Mouse (Mus musculus) urinary bladder, adult 2 months (tissue): ENCODE measurements around the gene Apbb2. TPM values are rescaled to one million over a fixed set of nuclear protein-coding genes. Genes with fewer than 3 reads are reported as not detected.

Source experiments
- DNase-seq: peaks from one replicate; pipeline ENCODE4 v3.0.0; 2022; ENCODE audit warnings: low spot score
- polyA plus RNA-seq: library from polyadenylated mRNA; depleted of rRNA; stranded (reverse); fragments of >200 nt; gene quantifications from 2 replicates; pipeline ENCODE4 v1.2.3, GENCODE M21; 2012

Apbb2 gene
- polyA plus RNA-seq, 1 experiment: 12.3 TPM

GRCm38 (mm10) chr5:66384806-66385446 is 233.7 kb downstream of the Apbb2 start:
- DNase-seq: no peak

- no peak for DNase-seq
Observed at GRCm38 (mm10) chr5:66384114-66384513, 234.5 kb downstream of the Apbb2 start.

GRCm38 (mm10) chr5:66382111-66382510 is 236.5 kb downstream of the Apbb2 start:
- no peak for DNase-seq

GRCm38 (mm10) chr5:66378968-66379367 is 239.6 kb downstream of the Apbb2 start:
- DNase-seq: no peak

- DNase-seq: no peak
Observed at GRCm38 (mm10) chr5:66376589-66377270, 241.9 kb downstream of the Apbb2 start.

- DNase-seq: no peak
Observed at GRCm38 (mm10) chr5:66374413-66374812, 244.2 kb downstream of the Apbb2 start.

- no peak for DNase-seq
Observed at GRCm38 (mm10) chr5:66373515-66374164, 244.9 kb downstream of the Apbb2 start.

- no peak for DNase-seq
Observed at GRCm38 (mm10) chr5:66371131-66371530, 247.5 kb downstream of the Apbb2 start.

GRCm38 (mm10) chr5:66368966-66369365 is 249.6 kb downstream of the Apbb2 start:
- no peak for DNase-seq

- DNase-seq: no peak
Observed at GRCm38 (mm10) chr5:66367641-66368040, 250.9 kb downstream of the Apbb2 start.

- DNase-seq: no peak
Observed at GRCm38 (mm10) chr5:66363274-66364261, 255.0 kb downstream of the Apbb2 start.

- DNase-seq: no peak
Observed at GRCm38 (mm10) chr5:66360739-66361138, 257.8 kb downstream of the Apbb2 start.

GRCm38 (mm10) chr5:66359742-66360423 is 258.7 kb downstream of the Apbb2 start:
- no peak for DNase-seq

- DNase-seq: no peak
Observed at GRCm38 (mm10) chr5:66355147-66355546, 263.4 kb downstream of the Apbb2 start.

- no peak for DNase-seq
Observed at GRCm38 (mm10) chr5:66353876-66354275, 264.7 kb downstream of the Apbb2 start.

GRCm38 (mm10) chr5:66351836-66352390 is 266.7 kb downstream of the Apbb2 start:
- no peak for DNase-seq

GRCm38 (mm10) chr5:66351064-66351463 is 267.5 kb downstream of the Apbb2 start:
- no peak for DNase-seq

GRCm38 (mm10) chr5:66350611-66351010 is 268.0 kb downstream of the Apbb2 start:
- no peak for DNase-seq

- DNase-seq: no peak
Observed at GRCm38 (mm10) chr5:66348421-66348820, 270.2 kb downstream of the Apbb2 start.

- DNase-seq: no peak
Observed at GRCm38 (mm10) chr5:66346756-66347155, 271.8 kb downstream of the Apbb2 start.

GRCm38 (mm10) chr5:66345140-66345539 is 273.4 kb downstream of the Apbb2 start:
- no peak for DNase-seq
